Mouse (Mus musculus): ENCODE measurements around the gene B3glct. TPM values are rescaled to one million over a fixed set of nuclear protein-coding genes. Genes with fewer than 3 reads are reported as not detected.

Gene B3glct
- polyA plus RNA-seq, 1 experiment from 2014 or later: 14.9 TPM

GRCm38 (mm10) chr5:149731776-149732175, 53.7 kb downstream of the B3glct start:
- Histone ChIP-seq H3K27ac (no peak overlapping the region), H3K36me3 (peaks cover 47% of the 10 kb centered on the region), H3K4me3 (no peak overlapping the region), H3K27me3 (ENCODE audit: insufficient read depth, poor library complexity, severe bottlenecking) (no peaks in the 10 kb centered on the region), H3K4me1 (no peaks in the 10 kb centered on the region), H3K9me3 (peaks cover 3% of the 10 kb centered on the region; the same call in 1 of the 2 replicates)
- DNase-seq (ENCODE audit: low spot score): no peak
- 86% methylated on average over 8 of the region's 8 CpGs for WGBS

GRCm38 (mm10) chr5:149737210-149737609, 59.2 kb downstream of the B3glct start:
- Histone ChIP-seq H3K27me3 (ENCODE audit: insufficient read depth, poor library complexity, severe bottlenecking) (no peaks in the 10 kb centered on the region), H3K27ac (no peak overlapping the region), H3K4me1 (no peaks in the 10 kb centered on the region), H3K36me3 (peaks cover 49% of the 10 kb centered on the region), H3K9me3 (peaks cover 3% of the 10 kb centered on the region; the same call in 1 of the 2 replicates), H3K4me3 (no peak overlapping the region)
- 72% methylated on average over 1 of the region's 1 CpGs for WGBS
- no peak for DNase-seq (ENCODE audit: low spot score)

- H3K9me3 ChIP-seq: no peaks in the 10 kb centered on the region
- H3K36me3 ChIP-seq: peaks cover 33% of the 10 kb centered on the region
- no peaks in the 10 kb centered on the region for H3K27me3 ChIP-seq (ENCODE audit: insufficient read depth, poor library complexity, severe bottlenecking)
- 90% methylated on average over 7 of the region's 7 CpGs for WGBS
- H3K4me3 ChIP-seq: no peak overlapping the region
- DNase-seq (ENCODE audit: low spot score): no peak
- H3K27ac ChIP-seq: no peak overlapping the region
- H3K4me1 ChIP-seq: no peaks in the 10 kb centered on the region
These were observed 62.1 kb downstream of the B3glct start for GRCm38 (mm10) chr5:149740145-149740544.

GRCm38 (mm10) chr5:149740703-149741102, 62.7 kb downstream of the B3glct start:
- 78% methylated on average over 3 of the region's 3 CpGs for WGBS
- Histone ChIP-seq H3K4me3 (no peak overlapping the region), H3K36me3 (peaks cover 31% of the 10 kb centered on the region), H3K9me3 (no peaks in the 10 kb centered on the region), H3K27me3 (ENCODE audit: insufficient read depth, poor library complexity, severe bottlenecking) (no peaks in the 10 kb centered on the region), H3K4me1 (no peaks in the 10 kb centered on the region), H3K27ac (no peak overlapping the region)
- DNase-seq (ENCODE audit: low spot score): no peak

GRCm38 (mm10) chr5:149742286-149742685, 64.3 kb downstream of the B3glct start:
- Histone ChIP-seq H3K36me3 (peaks cover 31% of the 10 kb centered on the region), H3K9me3 (no peaks in the 10 kb centered on the region)
- 92% methylated on average over 9 of the region's 9 CpGs for WGBS

GRCm38 (mm10) chr5:149745079-149745478, 67.0 kb downstream of the B3glct start:
- 85% methylated on average over 9 of the region's 9 CpGs for WGBS
- H3K27me3 ChIP-seq (ENCODE audit: insufficient read depth, poor library complexity, severe bottlenecking): no peaks in the 10 kb centered on the region
- H3K4me3 ChIP-seq: no peak overlapping the region
- DNase-seq (ENCODE audit: low spot score): no peak
- H3K9me3 ChIP-seq: no peaks in the 10 kb centered on the region
- no peaks in the 10 kb centered on the region for H3K4me1 ChIP-seq
- peaks cover 22% of the 10 kb centered on the region for H3K36me3 ChIP-seq
- H3K27ac ChIP-seq: no peak overlapping the region

More at GRCm38 (mm10) chr5:149742286-149742685, 64.3 kb downstream of the B3glct start:
- Histone ChIP-seq H3K4me3 (no peak overlapping the region), H3K4me1 (no peaks in the 10 kb centered on the region), H3K27me3 (ENCODE audit: insufficient read depth, poor library complexity, severe bottlenecking) (no peaks in the 10 kb centered on the region), H3K27ac (no peak overlapping the region)
- DNase-seq (ENCODE audit: low spot score): no peak

GRCm38 (mm10) chr5:149748640-149749580, 70.9 kb downstream of the B3glct start:
- peaks cover 18% of the 10 kb centered on the region for H3K36me3 ChIP-seq

GRCm38 (mm10) chr5:149751861-149752260, 73.8 kb downstream of the B3glct start:
- no peak overlapping the region for H3K4me3 ChIP-seq
- H3K27ac ChIP-seq: no peak overlapping the region
- H3K9me3 ChIP-seq: no peaks in the 10 kb centered on the region
- 0 out of 2 replicates have a peak, but pooled peaks cover 4% of the 10 kb centered on the region for H3K4me1 ChIP-seq
- H3K36me3 ChIP-seq: peaks cover 10% of the 10 kb centered on the region
- no peak for DNase-seq (ENCODE audit: low spot score)
- H3K27me3 ChIP-seq (ENCODE audit: insufficient read depth, poor library complexity, severe bottlenecking): no peaks in the 10 kb centered on the region
- 75% methylated on average over 5 of the region's 5 CpGs for WGBS

More at GRCm38 (mm10) chr5:149748640-149749580, 70.9 kb downstream of the B3glct start:
- Histone ChIP-seq H3K4me1 (no peaks in the 10 kb centered on the region), H3K4me3 (no peak overlapping the region), H3K27ac (no peak overlapping the region), H3K27me3 (ENCODE audit: insufficient read depth, poor library complexity, severe bottlenecking) (no peaks in the 10 kb centered on the region), H3K9me3 (no peaks in the 10 kb centered on the region)
- DNase-seq (ENCODE audit: low spot score): no peak
- 83% methylated on average over 27 of the region's 27 CpGs for WGBS

GRCm38 (mm10) chr5:149753073-149753472, 75.0 kb downstream of the B3glct start:
- 0 out of 2 replicates have a peak, but pooled peaks cover 4% of the 10 kb centered on the region for H3K4me1 ChIP-seq
- H3K4me3 ChIP-seq: no peak overlapping the region
- H3K27ac ChIP-seq: no peak overlapping the region
- H3K27me3 ChIP-seq (ENCODE audit: insufficient read depth, poor library complexity, severe bottlenecking): no peaks in the 10 kb centered on the region
- peaks cover 12% of the 10 kb centered on the region for H3K36me3 ChIP-seq
- 86% methylated on average over 3 of the region's 3 CpGs for WGBS
- DNase-seq (ENCODE audit: low spot score): no peak
- 0 out of 2 replicates have a peak, but pooled peaks cover 5% of the 10 kb centered on the region for H3K9me3 ChIP-seq

DNA sequence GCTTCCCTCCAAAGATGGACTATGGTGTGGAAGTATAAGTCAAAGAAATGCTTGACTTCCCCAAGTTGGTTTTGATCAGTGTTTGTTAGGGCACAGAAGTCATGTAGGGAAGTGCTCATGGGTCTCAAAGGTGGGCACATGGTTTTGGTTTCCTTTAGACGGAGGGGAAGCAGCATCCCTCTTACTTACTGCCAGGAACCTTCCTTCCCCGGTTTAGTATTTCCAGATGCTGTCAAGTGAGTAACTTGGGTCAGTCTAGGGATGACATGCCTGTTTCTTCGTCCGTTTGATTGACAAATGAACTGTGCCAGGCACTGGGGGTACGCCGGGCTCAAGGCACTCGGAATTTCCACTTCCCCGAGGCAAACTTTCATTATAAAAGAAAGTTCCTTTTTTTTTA, 89.1 kb downstream of the B3glct start:
- 66% methylated on average over 8 of the region's 8 CpGs for WGBS
- H3K27me3 ChIP-seq (ENCODE audit: insufficient read depth, poor library complexity, severe bottlenecking): no peaks in the 10 kb centered on the region
- H3K9me3 ChIP-seq: no peaks in the 10 kb centered on the region
- no peaks in the 10 kb centered on the region for H3K4me1 ChIP-seq
- H3K4me3 ChIP-seq: no peak overlapping the region
- no peak for DNase-seq (ENCODE audit: low spot score)
- H3K27ac ChIP-seq: no peak overlapping the region
- no peaks in the 10 kb centered on the region for H3K36me3 ChIP-seq

- DNase-seq (ENCODE audit: low spot score): no peak
- no peak overlapping the region for H3K27ac ChIP-seq
- H3K36me3 ChIP-seq: no peaks in the 10 kb centered on the region
- no peaks in the 10 kb centered on the region for H3K4me1 ChIP-seq
- no peaks in the 10 kb centered on the region for H3K9me3 ChIP-seq
- 80% methylated on average over 5 of the region's 5 CpGs for WGBS
- no peaks in the 10 kb centered on the region for H3K27me3 ChIP-seq (ENCODE audit: insufficient read depth, poor library complexity, severe bottlenecking)
- no peak overlapping the region for H3K4me3 ChIP-seq
These were observed 89.7 kb downstream of the B3glct start for GRCm38 (mm10) chr5:149767651-149768301.

DNA sequence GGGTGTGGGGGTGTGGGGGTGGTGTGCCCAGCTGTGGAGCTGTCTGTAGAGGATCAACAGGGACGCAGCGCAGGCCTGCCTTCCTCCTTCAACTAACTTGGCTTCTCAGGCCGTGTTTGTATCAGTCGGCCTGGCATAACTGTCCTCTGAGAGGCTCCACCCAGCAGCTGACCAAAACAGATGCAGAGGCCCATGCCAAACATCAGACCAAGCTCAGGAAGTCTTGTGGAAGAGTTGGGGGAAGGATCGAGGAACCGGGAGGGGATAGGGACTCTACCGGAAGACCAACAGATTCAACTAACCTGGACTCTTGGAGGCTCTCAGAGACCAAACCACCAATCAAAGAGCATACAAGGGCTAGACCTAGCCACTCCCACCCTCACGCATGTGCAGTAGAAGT, 91.6 kb downstream of the B3glct start:
- 90% methylated on average over 8 of the region's 8 CpGs for WGBS
- Histone ChIP-seq H3K27ac (no peak overlapping the region), H3K36me3 (no peaks in the 10 kb centered on the region), H3K9me3 (no peaks in the 10 kb centered on the region), H3K27me3 (ENCODE audit: insufficient read depth, poor library complexity, severe bottlenecking) (0 out of 2 replicates have a peak, but pooled peaks cover 3% of the 10 kb centered on the region), H3K4me1 (no peaks in the 10 kb centered on the region), H3K4me3 (no peak overlapping the region)
- DNase-seq (ENCODE audit: low spot score): no peak

DNA sequence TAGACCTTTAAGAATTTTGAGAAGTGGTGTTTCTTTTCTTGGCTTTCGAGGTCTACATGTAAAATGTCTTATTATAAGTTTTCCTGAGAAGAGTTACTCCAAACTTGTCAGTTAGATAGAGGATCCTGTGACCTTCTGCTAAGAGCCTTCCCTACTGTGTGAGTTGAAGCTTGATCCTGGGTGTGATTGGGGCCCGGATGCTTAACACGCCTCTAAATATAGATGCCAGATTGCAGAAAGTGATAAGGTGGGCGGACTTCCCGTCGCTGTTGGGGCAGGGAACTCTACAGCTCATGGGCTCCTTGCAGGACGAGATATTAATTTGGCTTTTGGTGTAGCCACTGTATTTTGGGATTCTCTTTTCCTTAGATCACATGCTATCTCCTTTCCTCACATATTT, 98.0 kb downstream of the B3glct start:
- no peaks in the 10 kb centered on the region for H3K36me3 ChIP-seq
- no peak overlapping the region for H3K27ac ChIP-seq
- WGBS: 67% methylated on average over 7 of the region's 7 CpGs
- DNase-seq (ENCODE audit: low spot score): no peak
- no peaks in the 10 kb centered on the region for H3K4me1 ChIP-seq
- no peak overlapping the region for H3K4me3 ChIP-seq
- H3K27me3 ChIP-seq (ENCODE audit: insufficient read depth, poor library complexity, severe bottlenecking): 0 out of 2 replicates have a peak, but pooled peaks cover 4% of the 10 kb centered on the region
- H3K9me3 ChIP-seq: no peaks in the 10 kb centered on the region
